Mouse (Mus musculus): ENCODE results near the gene Plin4.

- TF ChIP-seq CTCF (IDR thresholded peaks at IDR 0.05; ENCODE audit: borderline replicate concordance, insufficient read depth, low read length) (no peak), POLR2A (IDR thresholded peaks at IDR 0.05; ENCODE audit: low read depth, low read length) (no peak)
These were observed at the start of gene Plin4 for GRCm38 (mm10) chr17:56109219-56110051.

All from embryonic fibroblast, embryonic 13.5 days (primary cell).